Mouse (Mus musculus) left cerebral cortex, adult 8-10 months (tissue): ENCODE results near the gene Olfr92. TPM values are rescaled to one million over a fixed set of nuclear protein-coding genes. Genes with fewer than 3 reads are reported as not detected.
"Not testable (repeated sequence)": the region's sequence is repeated elsewhere in the genome, so short reads cannot be mapped to it uniquely, and the experiment has no call there.

Experiments used
- DNase-seq, 2 experiments: peaks; one replicate each; pipeline ENCODE4 v3.0.0; 2022; ENCODE audit warnings: low spot score in 2 of 2
- total RNA-seq, 4 experiments: library from RNA; stranded (reverse); gene quantifications; 2 replicates each; pipeline ENCODE4 v1.2.4; 2022

Olfr92 gene
- total RNA-seq, result not detected

- no peak for DNase-seq
Measured at GRCm38 (mm10) chr17:37119988-37120387, at the start of gene Olfr92. Gene Olfr92, minus strand, starts transcription at chr17:37120088.

- DNase-seq, result no peak
Measured at GRCm38 (mm10) chr17:37161394-37161793, 41.5 kb upstream of the Olfr92 start, which contains the start of gene Olfr93. Gene Olfr93, minus strand, starts transcription at chr17:37161494.

GRCm38 (mm10) chr17:37131366-37131765 is 11.5 kb upstream of the Olfr92 start:
- not testable (repeated sequence) for DNase-seq

- no peak for DNase-seq
Measured at GRCm38 (mm10) chr17:37098178-37098577, 21.7 kb downstream of the Olfr92 start, which contains the start of gene Olfr91. Gene Olfr91, minus strand, starts transcription at chr17:37098278.

- no peak for DNase-seq
Measured at GRCm38 (mm10) chr17:37093289-37093688, 26.6 kb downstream of the Olfr92 start.

- no peak for DNase-seq
Measured at GRCm38 (mm10) chr17:37092198-37092597, 27.7 kb downstream of the Olfr92 start.

- DNase-seq, result no peak
Measured at GRCm38 (mm10) chr17:37088399-37088798, 31.5 kb downstream of the Olfr92 start, which contains the start of gene Olfr90. Gene Olfr90, minus strand, starts transcription at chr17:37088499.

- no peak for DNase-seq
Measured at GRCm38 (mm10) chr17:37085545-37085944, 34.3 kb downstream of the Olfr92 start.

- no peak for DNase-seq
Measured at GRCm38 (mm10) chr17:37084632-37085031, 35.3 kb downstream of the Olfr92 start.

- no peak for DNase-seq
Measured at GRCm38 (mm10) chr17:37083327-37083726, 36.6 kb downstream of the Olfr92 start.

- DNase-seq, result no peak
Measured at GRCm38 (mm10) chr17:37081659-37082058, 38.2 kb downstream of the Olfr92 start.

GRCm38 (mm10) chr17:37080119-37080518 is 39.8 kb downstream of the Olfr92 start:
- peak in 1 of 2 experiments; percentile 19 for DNase-seq

GRCm38 (mm10) chr17:37078990-37079389 is 40.9 kb downstream of the Olfr92 start:
- no peak for DNase-seq

- no peak for DNase-seq
Measured at GRCm38 (mm10) chr17:37078193-37078592, 41.7 kb downstream of the Olfr92 start.

- no peak for DNase-seq
Measured at GRCm38 (mm10) chr17:37075766-37076165, 44.1 kb downstream of the Olfr92 start.

- no peak for DNase-seq
Measured at GRCm38 (mm10) chr17:37075181-37075580, 44.7 kb downstream of the Olfr92 start.

- DNase-seq, result peak in 1 of 2 experiments; percentile 21
Measured at GRCm38 (mm10) chr17:37072730-37073276, 47.1 kb downstream of the Olfr92 start.

GRCm38 (mm10) chr17:37072080-37072729 is 47.7 kb downstream of the Olfr92 start:
- peak in 1 of 2 experiments; percentile 15 for DNase-seq

GRCm38 (mm10) chr17:37070121-37070520 is 49.8 kb downstream of the Olfr92 start:
- no peak for DNase-seq

- peak in 1 of 2 experiments; percentile 17 for DNase-seq
Measured at GRCm38 (mm10) chr17:37067861-37068260, 52.0 kb downstream of the Olfr92 start.

- DNase-seq, result no peak
Measured at GRCm38 (mm10) chr17:37065993-37066392, 53.9 kb downstream of the Olfr92 start.

- DNase-seq, result no peak
Measured at GRCm38 (mm10) chr17:37063686-37064495, 56.0 kb downstream of the Olfr92 start.
